Mouse (Mus musculus) megakaryocyte, adult 5-6 weeks (primary cell): ENCODE measurements around the gene Slc41a1. TPM values are rescaled to one million over a fixed set of nuclear protein-coding genes. Genes with fewer than 3 reads are reported as not detected.

Source experiments
- ATAC-seq: 2 replicates; pipeline ENCODE4 v1.8.0; 2016; ENCODE audit warnings: mild to moderate bottlenecking, inconsistent platforms; ENCODE audit not compliant: poor library complexity, severe bottlenecking
- total RNA-seq, 2 experiments: library from RNA; stranded (forward) in 1 of 2; stranded (reverse) in 1 of 2; fragments of 153-499, 151-499 nt in 1 of 2; fragments of 221-1000, 200-1000 nt in 1 of 2; gene quantifications; 2 replicates each; pipeline versions ENCODE4 v1.2.3 to v1.2.4; 2015 to 2017

The Slc41a1 gene
- total RNA-seq, 2 experiments from 2014 or later: 3.1 to 3.4 TPM

DNA sequence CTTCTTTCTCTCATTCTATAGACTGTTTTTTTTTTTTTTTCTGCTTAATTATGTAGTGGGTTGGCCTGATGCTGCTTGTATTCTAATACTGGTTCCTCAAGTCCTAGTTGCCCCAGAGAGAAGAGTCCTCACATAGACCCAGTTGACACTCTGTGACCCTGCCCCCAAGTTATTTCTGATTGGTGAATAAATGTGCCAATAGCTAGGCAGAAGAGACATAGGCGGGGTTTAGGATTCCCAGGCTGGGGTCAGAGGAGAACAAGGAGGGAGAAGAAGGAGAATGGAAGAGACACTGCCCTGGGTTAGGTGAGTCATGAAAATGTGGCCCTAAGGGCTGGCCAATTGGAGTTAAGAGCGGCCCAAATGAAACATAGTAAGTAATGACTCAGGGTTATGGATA lies 52.5 kb downstream of the Slc41a1 start:
- no peak for ATAC-seq

DNA sequence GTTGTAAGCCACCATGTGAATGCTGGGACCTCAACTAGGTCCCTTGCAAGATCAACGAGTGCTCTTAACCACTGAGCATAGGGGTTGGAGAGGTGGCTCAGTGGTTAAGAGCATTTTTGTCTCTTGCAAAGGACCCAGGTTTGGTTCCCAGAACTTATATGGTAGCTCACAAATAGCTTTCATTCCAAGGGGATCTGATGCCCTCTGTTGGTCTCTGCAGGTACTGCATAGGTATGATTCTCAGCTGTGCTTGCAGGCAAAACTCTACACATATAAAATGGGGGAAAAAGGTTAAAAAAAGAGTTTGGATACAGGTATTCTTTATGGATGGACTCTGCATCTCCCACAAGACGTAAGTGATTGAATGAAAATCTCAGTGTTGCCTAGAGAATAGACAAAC lies 55.5 kb downstream of the Slc41a1 start:
- peak; percentile 66 for ATAC-seq

DNA sequence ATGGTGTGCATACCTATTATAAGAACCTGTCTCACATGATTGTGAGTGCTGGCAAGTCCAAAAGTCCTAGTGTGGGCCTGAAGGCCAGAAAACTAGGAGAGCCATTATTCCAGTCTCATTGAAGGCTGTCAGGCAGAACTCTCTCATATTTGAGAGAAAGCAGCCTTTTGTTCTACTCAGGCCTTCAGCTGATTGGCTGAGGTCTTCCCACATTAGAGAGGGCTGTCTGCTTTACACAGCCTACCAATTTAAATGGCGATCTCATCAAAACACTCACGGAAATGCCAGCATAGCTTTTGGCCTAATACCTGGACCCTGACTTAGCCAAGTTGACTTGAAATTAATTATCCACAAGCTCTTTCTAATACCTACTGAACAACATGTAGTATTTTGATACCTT lies 58.9 kb downstream of the Slc41a1 start:
- ATAC-seq: no peak

DNA sequence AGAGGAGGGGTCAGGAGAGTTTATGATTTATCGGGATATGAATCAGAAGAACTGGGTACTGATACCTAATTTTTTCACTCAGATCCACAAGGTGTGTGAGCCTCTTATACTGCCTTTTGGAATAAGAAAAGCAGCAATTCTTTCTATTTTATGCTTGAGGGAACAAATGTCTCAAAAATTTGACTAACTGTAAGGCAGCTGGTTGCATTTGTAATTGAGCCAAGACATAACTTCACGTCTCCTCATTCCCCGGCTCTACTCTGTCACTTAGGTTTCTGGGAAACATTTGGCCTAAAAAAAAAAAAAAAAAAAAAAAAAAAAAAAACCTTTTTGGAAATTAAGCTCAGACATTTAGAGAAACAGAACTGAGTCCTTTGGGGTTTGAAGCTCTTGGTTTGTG lies 59.3 kb downstream of the Slc41a1 start:
- ATAC-seq: no peak

DNA sequence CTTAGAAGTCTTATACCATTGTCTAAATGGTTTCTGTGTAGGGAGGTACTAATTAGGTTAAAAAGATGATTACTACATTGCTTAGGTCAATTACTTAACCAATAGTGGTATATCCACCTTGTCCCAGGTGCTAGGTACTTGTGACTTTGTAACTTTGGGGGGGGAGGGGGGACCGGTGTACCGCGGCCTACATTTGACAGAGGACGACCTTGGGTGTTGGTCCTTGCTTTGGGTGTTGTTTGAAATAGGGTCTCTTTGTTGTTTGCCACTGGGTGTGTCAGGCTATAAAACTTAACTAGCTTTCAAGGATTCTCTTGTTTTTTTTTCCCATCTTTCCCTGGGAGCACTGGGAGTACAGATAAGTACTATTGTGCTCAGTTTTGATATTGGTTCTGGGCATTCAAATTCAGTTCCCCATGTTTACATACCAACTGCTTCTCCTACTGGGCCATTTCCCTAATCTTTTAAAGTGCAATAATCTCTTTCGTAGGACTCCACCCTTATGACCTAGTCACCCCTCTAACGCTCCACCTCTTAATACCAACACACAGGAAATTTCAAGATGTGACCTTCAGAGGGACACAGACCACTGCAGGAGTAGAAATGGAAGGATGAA lies 62.9 kb downstream of the Slc41a1 start:
- ATAC-seq: 0 out of 2 replicates have a peak, but pooled peaks have one; percentile 18

DNA sequence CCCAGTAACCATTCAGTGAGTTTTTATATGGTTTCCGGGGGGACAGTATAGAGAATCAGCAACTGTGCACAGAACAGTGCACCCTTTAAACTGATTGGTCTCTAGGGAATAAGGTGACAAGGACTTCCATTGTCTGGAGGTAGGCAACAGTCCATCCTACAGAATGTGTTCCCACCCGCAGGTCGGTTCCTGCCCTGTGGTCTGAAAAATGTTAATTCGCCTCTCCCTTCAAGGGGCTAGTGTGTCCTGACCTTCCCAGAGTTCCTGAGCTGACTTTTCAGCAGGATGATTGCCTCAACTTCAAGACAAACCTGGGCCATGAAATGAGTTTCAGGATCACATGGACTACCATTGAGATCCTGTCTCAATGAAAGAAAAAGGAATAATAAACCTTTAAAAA lies 64.1 kb downstream of the Slc41a1 start:
- no peak for ATAC-seq

Other genes with a start within 250 kb of the Slc41a1 start
- not detected in 2 replicates for gene Avpr1b, start 228.3 kb upstream of the Slc41a1 start, total RNA-seq (2015)
- gene Avpr1b, start 228.3 kb upstream of the Slc41a1 start, total RNA-seq (2017): not detected in 2 replicates
- gene Ctse, start 189.2 kb upstream of the Slc41a1 start, total RNA-seq (2015): 32.7 and 55.0 TPM in 2 replicates
- gene Ctse, start 189.2 kb upstream of the Slc41a1 start, total RNA-seq (2017): 15.1 and 31.0 TPM in 2 replicates
- 3.3 and 4.0 TPM in 2 replicates for gene Rab7b, start 138.8 kb upstream of the Slc41a1 start, total RNA-seq (2015)
- 22.4 TPM in 2 replicates for gene Rab7b, start 138.8 kb upstream of the Slc41a1 start, total RNA-seq (2017)
- gene Slc26a9, start 83.5 kb upstream of the Slc41a1 start, total RNA-seq (2015): not detected in 2 replicates
- gene Slc26a9, start 83.5 kb upstream of the Slc41a1 start, total RNA-seq (2017): not detected in 2 replicates
- gene Pm20d1, start 30.1 kb upstream of the Slc41a1 start, total RNA-seq (2015): 0.07 TPM in 1 of 2 replicates, not detected in the other
- not detected in 2 replicates for gene Pm20d1, start 30.1 kb upstream of the Slc41a1 start, total RNA-seq (2017)
- 45.3 and 48.4 TPM in 2 replicates for gene Rab29, start 39.7 kb downstream of the Slc41a1 start, total RNA-seq (2015)
- 31.1 and 33.4 TPM in 2 replicates for gene Rab29, start 39.7 kb downstream of the Slc41a1 start, total RNA-seq (2017)
- gene Nucks1, start 83.0 kb downstream of the Slc41a1 start, total RNA-seq (2015): 145 TPM in 2 replicates
- 234 and 235 TPM in 2 replicates for gene Nucks1, start 83.0 kb downstream of the Slc41a1 start, total RNA-seq (2017)
- 0.16 and 0.46 TPM in 2 replicates for gene Slc45a3, start 135.5 kb downstream of the Slc41a1 start, total RNA-seq (2015)
- gene Slc45a3, start 135.5 kb downstream of the Slc41a1 start, total RNA-seq (2017): 0.33 TPM in 1 of 2 replicates, not detected in the other
- 90.6 and 94.3 TPM in 2 replicates for gene Elk4, start 180.1 kb downstream of the Slc41a1 start, total RNA-seq (2015)
- 53.1 and 63.6 TPM in 2 replicates for gene Elk4, start 180.1 kb downstream of the Slc41a1 start, total RNA-seq (2017)
- gene Mfsd4a, start 240.6 kb downstream of the Slc41a1 start, total RNA-seq (2015): 0.11 TPM in 1 of 2 replicates, not detected in the other
- gene Mfsd4a, start 240.6 kb downstream of the Slc41a1 start, total RNA-seq (2017): 0.51 and 0.61 TPM in 2 replicates